11 mouse cellular contexts compared by ENCODE assay signal in the genomic region with DNA sequence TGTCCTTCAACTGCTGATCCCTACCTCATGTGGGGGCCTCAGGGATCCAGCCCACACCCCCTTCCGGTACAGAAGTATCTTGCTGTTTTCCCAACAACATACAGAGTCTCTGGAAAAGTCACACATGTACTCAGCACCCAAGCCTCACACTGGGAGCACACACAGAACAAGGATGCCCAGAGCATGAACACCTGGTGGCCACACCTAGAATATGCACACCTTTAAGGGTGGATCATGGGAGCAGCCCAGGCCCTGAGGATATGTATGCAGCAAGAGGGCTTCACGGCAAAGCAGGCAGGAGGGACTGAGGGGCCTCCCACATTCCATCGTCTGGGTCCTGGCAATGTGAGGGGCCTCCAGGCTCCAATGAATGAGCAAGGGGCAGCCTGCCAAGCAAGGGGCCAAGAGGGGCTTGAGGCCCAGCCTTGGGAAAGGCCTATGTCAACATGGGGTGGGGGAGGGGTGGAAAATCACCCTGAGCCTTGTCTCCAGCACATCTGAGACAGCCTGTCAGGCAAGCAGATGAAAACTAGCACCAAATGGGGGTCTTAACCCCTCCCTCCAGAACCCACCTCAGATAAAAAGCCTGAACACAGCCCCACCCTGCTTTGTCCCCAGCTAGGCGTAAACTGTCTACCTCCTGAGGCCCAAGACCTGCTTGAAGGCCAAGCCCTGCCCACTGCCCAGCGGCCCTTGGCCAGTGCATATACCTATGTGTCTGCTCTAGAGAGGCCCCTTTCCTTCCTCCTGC. TPM values are rescaled to one million over a fixed set of nuclear protein-coding genes. Genes with fewer than 3 reads are reported as not detected.
DNase-seq lines count a peak whose midpoint lies in the region; ATAC-seq and TF ChIP-seq lines count a peak whose summit lies in the region.
"Had no signal": no experiment of that assay in that cellular context is flagged by ENCODE, and none has a peak within 500 bp of the region (broad histone marks: within the 10 kb centered on the region; RNA-seq: fewer than 3 reads in every experiment).

No protein-coding gene starts in this region.

- peak overlapping the region; percentile 32 for H3K4me3 ChIP-seq in heart, embryonic 13.5 days
- H3K4me3 ChIP-seq in limb, embryonic 14.5 days (replicated peaks; ENCODE audit: low read length): 0 out of 2 replicates have a peak overlapping the region, but pooled peaks have one; percentile 14
- no peak overlapping the region for H3K4me3 ChIP-seq in stomach, embryonic 15.5 days (replicated peaks)
- H3K4me3 ChIP-seq: erythroblast, embryonic 14.5 days had no signal

- peaks cover 95% of the 10 kb centered on the region for H3K36me3 ChIP-seq in heart, embryonic 13.5 days
- peaks cover 91% of the 10 kb centered on the region for H3K36me3 ChIP-seq in limb, embryonic 14.5 days (ENCODE audit: control insufficient read depth, insufficient read depth, low read length)
- peaks cover 57% of the 10 kb centered on the region for H3K36me3 ChIP-seq in stomach, embryonic 15.5 days

- no peak for DNase-seq in heart, postnatal 14 days
- peak; percentile 74 for DNase-seq in testis, postnatal 10 days (ENCODE audit: low spot score)
- DNase-seq in testis, postnatal 14 days (ENCODE audit: low spot score): no peak
- DNase-seq in limb, embryonic 14.5 days (ENCODE audit: low spot score): peak; percentile 91
- no peak for DNase-seq in left cerebral cortex, adult 11 months (ENCODE audit: low spot score)
- DNase-seq in ovary, postnatal 36 days (ENCODE audit: low spot score): no peak
- DNase-seq: adrenal gland, adult 2 months had no signal

- no peaks in the 10 kb centered on the region for H3K27me3 ChIP-seq in heart, embryonic 13.5 days (replicated peaks)
- H3K27me3 ChIP-seq in limb, embryonic 14.5 days (ENCODE audit: control insufficient read depth, insufficient read depth, low read length): no peaks in the 10 kb centered on the region
- H3K27me3 ChIP-seq in stomach, embryonic 15.5 days (replicated peaks): no peaks in the 10 kb centered on the region

- no peaks in the 10 kb centered on the region for H3K9me3 ChIP-seq in heart, embryonic 13.5 days
- H3K9me3 ChIP-seq in limb, embryonic 14.5 days (ENCODE audit: control insufficient read depth, low read length): no peaks in the 10 kb centered on the region
- no peaks in the 10 kb centered on the region for H3K9me3 ChIP-seq in stomach, embryonic 15.5 days

- ATAC-seq in heart, embryonic 13.5 days (ENCODE audit: extremely low read depth, insufficient number of reproducible peaks, low FRiP score, low TSS enrichment): peak; percentile 58; the same call in 1 of the 2 replicates
- ATAC-seq in limb, embryonic 14.5 days (ENCODE audit: low FRiP score, low read depth): peak; percentile 82
- ATAC-seq in stomach, embryonic 15.5 days (ENCODE audit: insufficient read depth, low FRiP score, low read depth): peak; percentile 77

- peak overlapping the region; percentile 69 for H3K9ac ChIP-seq in heart, embryonic 13.5 days
- H3K9ac ChIP-seq in limb, embryonic 14.5 days (ENCODE audit: low read depth, low read length, severe bottlenecking): peak overlapping the region; percentile 36
- H3K9ac ChIP-seq in stomach, embryonic 15.5 days: no peak overlapping the region

- WGBS in heart, embryonic 13.5 days: 15% methylated on average over 5 of the region's 5 CpGs
- 31% methylated on average over 5 of the region's 5 CpGs for WGBS in limb, embryonic 14.5 days
- 21% methylated on average over 5 of the region's 5 CpGs for WGBS in stomach, embryonic 15.5 days

- no peak for TF ChIP-seq POLR2A in limb, embryonic 14.5 days (IDR thresholded peaks at IDR 0.05; ENCODE audit: borderline replicate concordance, extremely low read depth, insufficient read depth, insufficient read length)

- peak overlapping the region; percentile 99 for H3K27ac ChIP-seq in heart, embryonic 13.5 days (replicated peaks)
- peak overlapping the region; percentile 87 for H3K27ac ChIP-seq in limb, embryonic 14.5 days (replicated peaks; ENCODE audit: low read depth, low read length)
- H3K27ac ChIP-seq in stomach, embryonic 15.5 days: peak overlapping the region; percentile 90
- H3K27ac ChIP-seq: macrophage had no signal

- H3K4me2 ChIP-seq in heart, embryonic 13.5 days: peak overlapping the region; percentile 67
- H3K4me2 ChIP-seq in limb, embryonic 14.5 days (replicated peaks; ENCODE audit: low read depth, low read length, severe bottlenecking): peak overlapping the region; percentile 39
- peak overlapping the region; percentile 39 for H3K4me2 ChIP-seq in stomach, embryonic 15.5 days

- peaks cover 79% of the 10 kb centered on the region for H3K4me1 ChIP-seq in heart, embryonic 13.5 days
- H3K4me1 ChIP-seq in limb, embryonic 14.5 days (ENCODE audit: control insufficient read depth, insufficient read depth, low read length): peaks cover 54% of the 10 kb centered on the region
- H3K4me1 ChIP-seq in stomach, embryonic 15.5 days: peaks cover 63% of the 10 kb centered on the region

- intact Hi-C loops in heart, postnatal 14 days (cut with DNase I): loop anchor here (2.0 kb wide), 1 partner anchor 46 kb away; no protein-coding TSS in a partner anchor

RNA-seq across cellular contexts. Expression of a gene that starts 13.9 kb away (rescaled TPM):
- polyA plus RNA-seq in heart, embryonic 13.5 days (2015; fragmentation: Nextera tagmentation; extraction: Ambion mirVana): 59.2 and 66.6 TPM in 2 replicates
- 100 to 1,000 TPM; 217 to 237 TPM for total RNA-seq in heart, postnatal 14 days (2021)
- polyA plus RNA-seq in limb, embryonic 14.5 days (2012; rRNA removed): 305 and 332 TPM in 2 replicates
- polyA plus RNA-seq in limb, embryonic 14.5 days (2014; fragmentation: Nextera tagmentation; extraction: Ambion mirVana): 148 and 181 TPM in 2 replicates
- polyA plus RNA-seq in stomach, embryonic 15.5 days (2015; fragmentation: Nextera tagmentation; extraction: Ambion mirVana): 161 and 170 TPM in 2 replicates

RNA-seq across cellular contexts. Expression of a gene that starts 16.3 kb away (rescaled TPM):
- 129 and 149 TPM in 2 replicates for polyA plus RNA-seq in heart, embryonic 13.5 days (2015; fragmentation: Nextera tagmentation; extraction: Ambion mirVana)
- total RNA-seq in heart, postnatal 14 days (2021): 10 to 100 TPM; 25.4 to 30.9 TPM
- polyA plus RNA-seq in limb, embryonic 14.5 days (2012; rRNA removed): 179 and 184 TPM in 2 replicates
- polyA plus RNA-seq in limb, embryonic 14.5 days (2014; fragmentation: Nextera tagmentation; extraction: Ambion mirVana): 282 and 284 TPM in 2 replicates
- polyA plus RNA-seq in stomach, embryonic 15.5 days (2015; fragmentation: Nextera tagmentation; extraction: Ambion mirVana): 198 and 214 TPM in 2 replicates

RNA-seq across cellular contexts. Expression of a gene that starts 17.9 kb away (rescaled TPM):
- 5.8 and 6.2 TPM in 2 replicates for polyA plus RNA-seq in heart, embryonic 13.5 days (2015; fragmentation: Nextera tagmentation; extraction: Ambion mirVana)
- 1 to 10 TPM; 5.8 to 7.2 TPM for total RNA-seq in heart, postnatal 14 days (2021)
- polyA plus RNA-seq in limb, embryonic 14.5 days (2012; rRNA removed): 2.5 and 3.3 TPM in 2 replicates
- polyA plus RNA-seq in limb, embryonic 14.5 days (2014; fragmentation: Nextera tagmentation; extraction: Ambion mirVana): 1.9 and 2.5 TPM in 2 replicates
- 9.3 and 10.8 TPM in 2 replicates for polyA plus RNA-seq in stomach, embryonic 15.5 days (2015; fragmentation: Nextera tagmentation; extraction: Ambion mirVana)

RNA-seq across cellular contexts. Expression of a gene that starts 40.9 kb away (rescaled TPM):
- 69.3 and 83.9 TPM in 2 replicates for polyA plus RNA-seq in heart, embryonic 13.5 days (2015; fragmentation: Nextera tagmentation; extraction: Ambion mirVana)
- total RNA-seq in heart, postnatal 14 days (2021): 100 to 1,000 TPM; 119 to 129 TPM
- 11.8 and 18.9 TPM in 2 replicates for polyA plus RNA-seq in limb, embryonic 14.5 days (2012; rRNA removed)
- polyA plus RNA-seq in limb, embryonic 14.5 days (2014; fragmentation: Nextera tagmentation; extraction: Ambion mirVana): 13.3 and 15.0 TPM in 2 replicates
- 4.3 and 4.4 TPM in 2 replicates for polyA plus RNA-seq in stomach, embryonic 15.5 days (2015; fragmentation: Nextera tagmentation; extraction: Ambion mirVana)

RNA-seq across cellular contexts. Expression of a gene that starts 59.5 kb away (rescaled TPM):
- 4.0 and 4.3 TPM in 2 replicates for polyA plus RNA-seq in heart, embryonic 13.5 days (2015; fragmentation: Nextera tagmentation; extraction: Ambion mirVana)
- 1 to 10 TPM; 8.6 to 9.9 TPM for total RNA-seq in heart, postnatal 14 days (2021)
- 30.1 and 36.9 TPM in 2 replicates for polyA plus RNA-seq in limb, embryonic 14.5 days (2012; rRNA removed)
- 21.3 and 23.6 TPM in 2 replicates for polyA plus RNA-seq in limb, embryonic 14.5 days (2014; fragmentation: Nextera tagmentation; extraction: Ambion mirVana)
- polyA plus RNA-seq in stomach, embryonic 15.5 days (2015; fragmentation: Nextera tagmentation; extraction: Ambion mirVana): 24.3 and 24.6 TPM in 2 replicates

Comparison
In these comparisons a context has a peak if more than half of its experiments do, and no peak if none do; other contexts are left out.
1. DNase-seq: peak in testis, postnatal 10 days (single experiment) and limb, embryonic 14.5 days (single experiment); none in heart, postnatal 14 days (0 of 2), testis, postnatal 14 days (single experiment), left cerebral cortex, adult 11 months (single experiment) and ovary, postnatal 36 days (single experiment).
2. Peak in every context shown above with its lines, with median percentiles within 50 percentile points of each other: ATAC-seq, H3K27ac ChIP-seq and H3K4me2 ChIP-seq.